Mouse (Mus musculus) bone marrow, adult 2 months (tissue): ENCODE measurements around the gene Serpina3a. TPM values are rescaled to one million over a fixed set of nuclear protein-coding genes. Genes with fewer than 3 reads are reported as not detected.

Experiments
- H3K27ac ChIP-seq: fragments of 200-500 bp; 2 replicates; pipeline ENCODE4 v1.5.1; 2012; ENCODE audit warnings: low read depth, mild to moderate bottlenecking, control low read depth, inconsistent platforms, low read length; ENCODE audit not compliant: control insufficient read depth, poor library complexity, insufficient read depth
- H3K4me1 ChIP-seq: fragments of 200-500 bp; 2 replicates; pipeline ENCODE4 v1.6.1; 2011; ENCODE audit warnings: low read length; ENCODE audit not compliant: control insufficient read depth, insufficient read depth
- H3K4me3 ChIP-seq: fragments of 200-500 bp; replicated peaks from 2 replicates; pipeline ENCODE3; 2011; ENCODE audit warnings: mild to moderate bottlenecking, low read depth, low read length, control low read depth; ENCODE audit not compliant: control insufficient read depth
- CTCF ChIP-seq: fragments of 200-500 bp; IDR thresholded peaks from 2 replicates; pipeline ENCODE4 v1.5.1; 2011; ENCODE audit warnings: low read length, control low read depth; ENCODE audit not compliant: control insufficient read depth, insufficient read depth
- POLR2A ChIP-seq: fragments of 200-500 bp; IDR thresholded peaks from 2 replicates; pipeline ENCODE4 v1.6.1; 2011; ENCODE audit warnings: low read depth, mild to moderate bottlenecking, control low read depth, low read length, borderline replicate concordance; ENCODE audit not compliant: control insufficient read depth
- WGBS: fragments of 180-500 bp; shearing (Covaris S2); methylation state at CpG from one replicate; pipeline ENCODE4 v1.1.7; 2018; 5-methylcytosine and 5-hydroxymethylcytosine counted together
- polyA plus RNA-seq: library from polyadenylated mRNA; stranded (reverse); fragments of >200 nt; gene quantifications from 2 replicates; pipeline ENCODE4 v1.2.4, GENCODE M21; 2011; ENCODE audit warnings: low replicate concordance; ENCODE audit not compliant: missing spikeins, insufficient read depth, insufficient read length

Serpina3a gene
- polyA plus RNA-seq, 1 experiment, result not detected

DNA sequence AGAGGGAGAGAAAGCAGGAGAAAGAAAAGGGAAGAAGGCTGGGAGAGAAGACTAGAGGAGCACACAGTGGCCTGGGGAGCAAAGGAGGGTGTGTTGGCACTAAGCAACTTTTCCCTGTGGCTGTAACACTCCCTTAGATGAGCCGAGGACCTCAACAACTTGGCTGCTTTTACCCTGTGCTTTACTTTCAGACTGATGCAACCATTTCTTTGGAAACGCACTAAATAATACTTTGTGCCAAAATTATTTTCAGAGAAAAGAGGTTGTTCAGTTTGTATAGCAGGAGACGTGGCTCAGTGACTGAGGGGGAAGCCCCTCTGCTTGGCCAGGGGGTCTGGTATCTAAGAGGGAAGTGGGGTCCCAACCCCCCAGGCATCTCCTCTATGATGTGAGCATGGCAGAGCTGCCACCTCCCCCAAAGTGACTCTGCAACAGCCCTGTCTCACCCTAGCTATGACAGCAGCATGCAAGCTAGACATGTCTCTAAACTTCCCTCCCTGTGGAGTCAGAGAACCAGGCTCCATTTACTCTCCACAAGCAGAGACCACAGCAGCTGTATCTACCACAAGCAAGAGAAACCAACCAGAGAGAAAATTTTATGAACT, 40.6 kb downstream of the Serpina3a start:
- TF ChIP-seq POLR2A (no peak), CTCF (no peak)
- Histone ChIP-seq H3K4me3 (no peak overlapping the region), H3K4me1 (no peaks in the 10 kb centered on the region), H3K27ac (no peak overlapping the region)
- WGBS, result 57% methylated on average over 3 of the region's 3 CpGs

- Histone ChIP-seq H3K27ac (no peak within 1 kb of the TSS), H3K4me1 (no peaks in the 10 kb centered on the region), H3K4me3 (no peak within 1 kb of the TSS)
- 88% methylated on average over 2 of the region's 2 CpGs for WGBS
- TF ChIP-seq POLR2A (no peak), CTCF (no peak)
Observed at GRCm38 (mm10) chr12:104153656-104154055, 41.1 kb downstream of the Serpina3a start, which contains the start of gene Serpina3c. Gene Serpina3c, minus strand, starts transcription at chr12:104153870.

Other genes starting within 250 kb of the Serpina3a start
- 7.7 and 34.0 TPM in 2 replicates for gene Serpina1a, start 249.2 kb upstream of the Serpina3a start, polyA plus RNA-seq
- 15.6 and 41.6 TPM in 2 replicates for gene Serpina1c, start 207.8 kb upstream of the Serpina3a start, polyA plus RNA-seq
- gene Serpina1e, start 153.7 kb upstream of the Serpina3a start, polyA plus RNA-seq, result 13.2 and 51.9 TPM in 2 replicates
- 1.4 TPM in 1 of 2 replicates, not detected in the other for gene Serpina11, start 122.8 kb upstream of the Serpina3a start, polyA plus RNA-seq
- not detected in 2 replicates for gene Serpina9, start 99.0 kb upstream of the Serpina3a start, polyA plus RNA-seq
- 0.82 and 0.86 TPM in 2 replicates for gene Serpina12, start 68.3 kb upstream of the Serpina3a start, polyA plus RNA-seq
- not detected in 2 replicates for gene Serpina5, start 11.6 kb upstream of the Serpina3a start, polyA plus RNA-seq
- 1.7 TPM in 1 of 2 replicates, not detected in the other for gene Serpina3b, start 15.3 kb downstream of the Serpina3a start, polyA plus RNA-seq
- 1.3 and 2.2 TPM in 2 replicates for gene Serpina3c, start 41.1 kb downstream of the Serpina3a start, polyA plus RNA-seq
- gene Serpina3f, start 101.8 kb downstream of the Serpina3a start, polyA plus RNA-seq, result 4.2 and 8.1 TPM in 2 replicates
- gene Serpina3g, start 123.5 kb downstream of the Serpina3a start, polyA plus RNA-seq, result 20.8 and 31.2 TPM in 2 replicates
- not detected in 2 replicates for gene Serpina3i, start 150.4 kb downstream of the Serpina3a start, polyA plus RNA-seq
- gene Serpina3j, start 201.8 kb downstream of the Serpina3a start, polyA plus RNA-seq, result not detected in 2 replicates
- gene Serpina3k, start 225.8 kb downstream of the Serpina3a start, polyA plus RNA-seq, result 10.8 and 39.1 TPM in 2 replicates
- gene Serpina3m, start 225.8 kb downstream of the Serpina3a start, polyA plus RNA-seq, result 2.2 TPM in 1 of 2 replicates, not detected in the other